ENCODE assay signal across 8 mouse cellular contexts in the genomic region with DNA sequence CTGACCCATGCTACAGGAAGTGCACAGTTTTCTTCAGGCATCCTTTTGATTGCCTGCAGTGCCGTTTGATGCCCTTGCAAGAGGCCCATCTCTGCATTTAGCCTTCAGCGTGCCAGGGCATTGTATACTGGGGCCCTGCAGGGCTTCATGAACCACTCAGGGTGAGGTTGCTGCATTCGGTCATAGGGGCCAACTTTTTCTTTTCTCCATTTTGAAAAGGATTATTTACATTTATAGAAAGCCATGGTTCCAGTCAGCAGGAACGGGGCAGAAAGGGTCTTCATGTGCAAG. TPM values are rescaled to one million over a fixed set of nuclear protein-coding genes. Genes with fewer than 3 reads are reported as not detected.
DNase-seq lines count a peak whose midpoint lies in the region; ATAC-seq and TF ChIP-seq lines count a peak whose summit lies in the region.

No protein-coding gene starts in this region.

- peak overlapping the region; percentile 89 for H3K4me2 ChIP-seq in heart, embryonic 14.5 days (ENCODE audit: low read length)
- peak overlapping the region; percentile 88 for H3K4me2 ChIP-seq in hindbrain, embryonic 13.5 days
- H3K4me2 ChIP-seq in midbrain, embryonic 13.5 days (replicated peaks), result peak overlapping the region; percentile 92

- H3K9ac ChIP-seq in heart, embryonic 14.5 days (ENCODE audit: low read length), result peak overlapping the region; percentile 92
- peak overlapping the region; percentile 89 for H3K9ac ChIP-seq in hindbrain, embryonic 13.5 days
- H3K9ac ChIP-seq in midbrain, embryonic 13.5 days (replicated peaks), result peak overlapping the region; percentile 84

- H3K36me3 ChIP-seq in heart, embryonic 14.5 days (ENCODE audit: control insufficient read depth, insufficient read depth, low read length), result peaks cover 8% of the 10 kb centered on the region
- no peaks in the 10 kb centered on the region for H3K36me3 ChIP-seq in hindbrain, embryonic 13.5 days
- H3K36me3 ChIP-seq in midbrain, embryonic 13.5 days, result no peaks in the 10 kb centered on the region

- no peak for TF ChIP-seq CTCF in brain, embryonic 14.5 days (IDR thresholded peaks at IDR 0.05; ENCODE audit: borderline replicate concordance, extremely low read depth, insufficient read depth, insufficient read length)

- 27% methylated on average over 4 of the region's 4 CpGs for WGBS in heart, embryonic 14.5 days
- WGBS in hindbrain, embryonic 13.5 days, result 12% methylated on average over 4 of the region's 4 CpGs
- WGBS in midbrain, embryonic 13.5 days, result 11% methylated on average over 4 of the region's 4 CpGs

- no peak for TF ChIP-seq POLR2A in brain, embryonic 14.5 days (IDR thresholded peaks at IDR 0.05; ENCODE audit: borderline replicate concordance, extremely low read depth, insufficient read depth, insufficient read length, poor library complexity, severe bottlenecking)

- no peak for DNase-seq in heart, adult 18-20 months
- peak; percentile 40 for DNase-seq in brain, embryonic 14.5 days (ENCODE audit: low read depth)
- DNase-seq in left cerebral cortex, adult 8-10 months (ENCODE audit: low spot score in 2 of 2), result no peak
- DNase-seq in urinary bladder, postnatal 14 days (ENCODE audit: low spot score), result no peak
- no peak for DNase-seq in cerebellum, postnatal 10 days

- no peak for ATAC-seq in heart, embryonic 14.5 days (ENCODE audit: insufficient number of reproducible peaks, insufficient read depth, low FRiP score, low read depth)
- no peak for ATAC-seq in hindbrain, embryonic 13.5 days (ENCODE audit: low FRiP score)
- ATAC-seq in midbrain, embryonic 13.5 days, result no peak

- H3K9me3 ChIP-seq in heart, embryonic 14.5 days (ENCODE audit: control insufficient read depth, low read length), result no peaks in the 10 kb centered on the region
- no peaks in the 10 kb centered on the region for H3K9me3 ChIP-seq in hindbrain, embryonic 13.5 days
- H3K9me3 ChIP-seq in midbrain, embryonic 13.5 days, result no peaks in the 10 kb centered on the region

- peak overlapping the region; percentile 75 to 94; a peak in 2 of 4 replicates for H3K27ac ChIP-seq in heart, embryonic 14.5 days (replicated peaks in 1 of 2; ENCODE audit: control insufficient read depth in 1 of 2, insufficient read depth in 1 of 2, low read depth in 2 of 2, low read length in 2 of 2)
- no peak overlapping the region; the same call in 1 of the 2 replicates for H3K27ac ChIP-seq in hindbrain, embryonic 13.5 days
- H3K27ac ChIP-seq in midbrain, embryonic 13.5 days, result no peak overlapping the region; the same call in 1 of the 2 replicates

- peaks cover 15 to 43% of the 10 kb centered on the region in 2 experiments for H3K4me1 ChIP-seq in heart, embryonic 14.5 days (ENCODE audit: control insufficient read depth in 2 of 2, insufficient read depth in 2 of 2, low read length in 2 of 2)
- H3K4me1 ChIP-seq in hindbrain, embryonic 13.5 days (replicated peaks), result peaks cover 26% of the 10 kb centered on the region
- peaks cover 25% of the 10 kb centered on the region for H3K4me1 ChIP-seq in midbrain, embryonic 13.5 days (replicated peaks)

- no peaks in the 10 kb centered on the region for H3K27me3 ChIP-seq in heart, embryonic 14.5 days (ENCODE audit: control insufficient read depth, insufficient read depth, low read length)
- H3K27me3 ChIP-seq in hindbrain, embryonic 13.5 days, result 0 out of 2 replicates have a peak, but pooled peaks cover 3% of the 10 kb centered on the region
- H3K27me3 ChIP-seq in midbrain, embryonic 13.5 days, result peaks cover 5% of the 10 kb centered on the region; the same call in 1 of the 2 replicates

- H3K4me3 ChIP-seq in heart, embryonic 14.5 days (ENCODE audit: control insufficient read depth in 1 of 2, insufficient read depth in 1 of 2, low read depth in 1 of 2, low read length in 2 of 2), result peak overlapping the region; percentile 87 to 98
- H3K4me3 ChIP-seq in hindbrain, embryonic 13.5 days, result peak overlapping the region; percentile 90
- peak overlapping the region; percentile 88 for H3K4me3 ChIP-seq in midbrain, embryonic 13.5 days (replicated peaks)

RNA-seq across cellular contexts. Expression of gene Mtap, which starts 1.4 kb away (rescaled TPM):
- 58.5 and 58.7 TPM in 2 replicates for polyA plus RNA-seq in heart, embryonic 14.5 days (2014; fragmentation: Nextera tagmentation; extraction: Ambion mirVana)
- 10 to 100 TPM; 19.9 to 21.4 TPM for total RNA-seq in heart, adult 18-20 months (2021)
- 12.7 and 13.9 TPM in 2 replicates for polyA plus RNA-seq in brain, embryonic 14.5 days (2012; rRNA removed)
- polyA plus RNA-seq in hindbrain, embryonic 13.5 days (2015; fragmentation: Nextera tagmentation; extraction: Ambion mirVana), result 25.9 and 27.1 TPM in 2 replicates
- polyA plus RNA-seq in midbrain, embryonic 13.5 days (2015; fragmentation: Nextera tagmentation; extraction: Ambion mirVana), result 27.0 and 27.4 TPM in 2 replicates
- total RNA-seq in left cerebral cortex, adult 8-10 months (2022), result 10 to 100 TPM in 1 of 4 experiments, 1 to 10 TPM in 3; 9.3 to 12.1 (median 9.5) TPM

Comparison
In these comparisons a context has a peak if more than half of its experiments do, and no peak if none do; other contexts are left out.
1. H3K27ac ChIP-seq: peak in heart, embryonic 14.5 days (2 of 2); none in hindbrain, embryonic 13.5 days (single experiment) and midbrain, embryonic 13.5 days (single experiment).
2. Peak in every context shown above with its lines, with median percentiles within 50 percentile points of each other: H3K4me2 ChIP-seq, H3K4me3 ChIP-seq and H3K9ac ChIP-seq.